Mouse (Mus musculus) hindbrain, embryonic 11.5 days (tissue): ENCODE measurements around the gene Nup210. TPM values are rescaled to one million over a fixed set of nuclear protein-coding genes. Genes with fewer than 3 reads are reported as not detected.
"Not testable (repeated sequence)": the region's sequence is repeated elsewhere in the genome, so short reads cannot be mapped to it uniquely, and the experiment has no call there.

Experiments
- ATAC-seq: fragments of 200-750 bp; cut with Nextera tagmentation; 2 replicates; pipeline ENCODE4 v1.8.0; 2017; ENCODE audit warnings: mild to moderate bottlenecking, moderate TSS enrichment, moderate library complexity; ENCODE audit not compliant: low FRiP score
- DNase-seq: peaks from one replicate; pipeline ENCODE4 v3.0.0-alpha.2; 2015; ENCODE audit warnings: low spot score
- H3K27ac ChIP-seq: fragments of 300-500 bp; sonication (generic); 2 replicates; pipeline ENCODE4 v1.5.1; 2014; ENCODE audit warnings: mild to moderate bottlenecking, low read depth, low read length
- H3K27me3 ChIP-seq: fragments of 300-500 bp; sonication (generic); 2 replicates; pipeline ENCODE4 v1.6.1; 2014; ENCODE audit warnings: mild to moderate bottlenecking, low read length, moderate library complexity, mixed read lengths; ENCODE audit not compliant: control insufficient read depth, insufficient read depth
- H3K36me3 ChIP-seq: fragments of 300-500 bp; sonication (generic); 2 replicates; pipeline ENCODE4 v1.6.1; 2014; ENCODE audit warnings: mild to moderate bottlenecking, low read length, moderate library complexity, mixed read lengths; ENCODE audit not compliant: control insufficient read depth, insufficient read depth
- H3K4me1 ChIP-seq: fragments of 300-500 bp; sonication (generic); replicated peaks from 2 replicates; pipeline ENCODE4 v1.6.1; 2014; ENCODE audit warnings: low read length, mixed read lengths; ENCODE audit not compliant: control insufficient read depth, insufficient read depth
- H3K4me2 ChIP-seq: fragments of 300-500 bp; sonication (generic); replicated peaks from 2 replicates; pipeline ENCODE4 v1.6.1; 2014; ENCODE audit warnings: mild to moderate bottlenecking, low read depth, low read length
- H3K4me3 ChIP-seq: fragments of 300-500 bp; sonication (generic); 2 replicates; pipeline ENCODE4 v1.5.1; 2014; ENCODE audit warnings: low read depth, low read length
- H3K9ac ChIP-seq: fragments of 300-500 bp; sonication (generic); 2 replicates; pipeline ENCODE4 v1.6.1; 2014; ENCODE audit warnings: low read depth, low read length
- H3K9me3 ChIP-seq: fragments of 300-500 bp; sonication (generic); 2 replicates; pipeline ENCODE4 v1.6.1; 2016; ENCODE audit warnings: low read length; ENCODE audit not compliant: control insufficient read depth
- WGBS: fragments of 180-500 bp; shearing (Covaris S2); extraction: QIAGEN DNeasy Blood & Tissue Kit; methylation state at CpG from one replicate; pipeline ENCODE4 v1.1.7; 2014; 5-methylcytosine and 5-hydroxymethylcytosine counted together
- polyA plus RNA-seq: library from polyadenylated mRNA; unstranded; fragments of >200 nt; fragmentation: Nextera tagmentation; extraction: Ambion mirVana; gene quantifications from 2 replicates; pipeline ENCODE4 v1.2.1, GENCODE M21; 2014

Gene Nup210
- polyA plus RNA-seq, 1 experiment from 2014 or later = 11.9 TPM

DNA sequence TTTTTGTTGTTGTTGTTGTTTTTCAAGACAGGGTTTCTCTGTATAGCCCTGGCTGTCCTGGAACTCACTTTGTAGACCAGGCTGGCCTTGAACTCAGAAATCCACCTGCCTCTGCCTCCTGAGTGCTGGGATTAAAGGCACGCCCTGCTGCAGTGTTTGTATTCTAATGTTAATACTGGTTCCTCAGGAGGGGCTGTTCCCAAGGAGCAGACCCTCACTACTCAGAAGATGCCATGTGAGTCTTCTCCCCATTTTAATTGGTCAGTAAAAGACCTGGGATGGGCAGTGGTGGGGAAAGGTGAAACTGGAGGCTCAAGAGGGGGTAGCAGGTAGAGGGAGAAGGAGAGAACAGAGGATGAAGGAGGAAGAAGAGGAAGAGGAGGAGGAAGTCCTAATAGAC is 13.2 kb downstream of the Nup210 start:
- not testable (repeated sequence) for H3K4me1 ChIP-seq, H3K36me3 ChIP-seq, H3K9ac ChIP-seq, ATAC-seq, DNase-seq, H3K27me3 ChIP-seq, H3K4me3 ChIP-seq, H3K4me2 ChIP-seq, H3K9me3 ChIP-seq, H3K27ac ChIP-seq
- WGBS = 78% methylated on average over 1 of the region's 1 CpGs

DNA sequence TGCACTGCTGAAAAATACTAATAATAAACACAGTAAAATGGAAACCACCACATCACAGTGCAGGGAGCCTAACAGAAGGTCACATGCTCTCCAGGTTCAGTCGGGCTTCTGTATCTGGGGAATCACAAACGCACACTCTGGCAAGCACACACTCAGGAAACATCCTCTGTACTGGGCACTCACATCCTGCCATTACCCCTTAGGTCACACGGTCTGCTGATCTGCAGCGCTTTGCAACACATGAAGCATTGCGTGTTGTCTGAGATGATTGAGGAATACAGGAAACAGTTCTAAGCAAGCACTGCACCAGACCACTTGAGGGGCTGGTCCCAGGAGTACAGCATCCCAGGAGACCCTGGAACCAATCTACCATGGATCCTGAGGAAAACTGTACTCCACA is 16.0 kb downstream of the Nup210 start:
- DNase-seq = no peak
- no peak overlapping the region for H3K4me2 ChIP-seq
- 91% methylated on average over 5 of the region's 5 CpGs for WGBS
- H3K36me3 ChIP-seq = no peaks in the 10 kb centered on the region
- no peak for ATAC-seq
- no peak overlapping the region for H3K27ac ChIP-seq
- no peak overlapping the region for H3K4me3 ChIP-seq
- H3K27me3 ChIP-seq = no peaks in the 10 kb centered on the region
- H3K4me1 ChIP-seq = no peaks in the 10 kb centered on the region
- H3K9me3 ChIP-seq = no peaks in the 10 kb centered on the region
- H3K9ac ChIP-seq = no peak overlapping the region

DNA sequence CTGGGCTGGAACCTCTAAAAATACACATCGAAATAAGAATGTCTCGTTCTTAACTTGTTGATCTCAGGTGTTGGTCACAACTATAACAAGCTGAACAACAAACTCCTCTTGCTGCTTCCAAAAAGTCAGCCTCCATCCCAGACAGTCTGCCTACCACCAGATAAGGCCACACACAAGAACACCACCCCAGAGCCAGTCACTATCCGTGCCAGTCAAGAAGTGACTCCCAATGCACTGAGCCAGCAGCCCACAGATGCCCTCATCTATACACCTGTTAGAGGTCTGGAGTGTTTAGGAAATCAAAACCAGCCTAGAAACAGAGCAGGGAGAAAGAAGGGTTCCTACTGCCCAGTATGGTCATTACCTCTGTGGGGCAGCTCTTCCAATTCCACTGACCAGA is 18.8 kb downstream of the Nup210 start:
- no peaks in the 10 kb centered on the region for H3K27me3 ChIP-seq
- H3K4me1 ChIP-seq = no peaks in the 10 kb centered on the region
- 94% methylated on average over 3 of the region's 3 CpGs for WGBS
- H3K9me3 ChIP-seq = no peaks in the 10 kb centered on the region
- ATAC-seq = no peak
- no peak for DNase-seq
- H3K4me3 ChIP-seq = no peak overlapping the region
- no peak overlapping the region for H3K4me2 ChIP-seq
- H3K36me3 ChIP-seq = no peaks in the 10 kb centered on the region
- H3K27ac ChIP-seq = no peak overlapping the region
- H3K9ac ChIP-seq = no peak overlapping the region

DNA sequence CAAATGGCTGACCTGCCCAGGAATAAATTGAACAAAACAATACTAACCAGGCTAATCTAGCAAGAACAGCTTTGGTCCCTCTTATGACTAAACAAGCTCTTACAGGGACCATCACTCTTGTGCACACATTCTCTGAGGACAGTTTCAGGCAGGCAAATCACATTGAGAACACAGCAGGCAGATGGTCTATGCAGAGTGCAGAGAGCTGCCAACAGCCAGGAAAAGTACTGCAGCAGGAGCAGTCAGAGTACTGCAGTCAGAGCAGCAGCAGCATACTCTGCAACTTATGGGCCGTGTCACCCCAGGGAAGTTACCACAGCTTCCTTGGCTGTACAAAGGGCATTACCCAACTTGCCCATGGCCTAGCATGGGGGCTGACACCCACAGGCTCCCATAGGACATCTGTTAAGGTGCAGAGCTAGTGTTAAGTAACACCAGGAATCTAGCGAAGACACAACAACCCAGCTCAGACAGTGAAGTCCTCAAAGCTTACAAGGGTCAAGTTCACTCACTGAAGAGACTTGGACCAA is 21.5 kb downstream of the Nup210 start:
- Histone ChIP-seq H3K27me3 (no peaks in the 10 kb centered on the region), H3K4me3 (no peak overlapping the region), H3K27ac (no peak overlapping the region), H3K36me3 (no peaks in the 10 kb centered on the region), H3K4me2 (no peak overlapping the region), H3K9me3 (no peaks in the 10 kb centered on the region), H3K9ac (no peak overlapping the region), H3K4me1 (no peaks in the 10 kb centered on the region)
- 89% methylated on average over 2 of the region's 2 CpGs for WGBS
- no peak for ATAC-seq
- DNase-seq = no peak

DNA sequence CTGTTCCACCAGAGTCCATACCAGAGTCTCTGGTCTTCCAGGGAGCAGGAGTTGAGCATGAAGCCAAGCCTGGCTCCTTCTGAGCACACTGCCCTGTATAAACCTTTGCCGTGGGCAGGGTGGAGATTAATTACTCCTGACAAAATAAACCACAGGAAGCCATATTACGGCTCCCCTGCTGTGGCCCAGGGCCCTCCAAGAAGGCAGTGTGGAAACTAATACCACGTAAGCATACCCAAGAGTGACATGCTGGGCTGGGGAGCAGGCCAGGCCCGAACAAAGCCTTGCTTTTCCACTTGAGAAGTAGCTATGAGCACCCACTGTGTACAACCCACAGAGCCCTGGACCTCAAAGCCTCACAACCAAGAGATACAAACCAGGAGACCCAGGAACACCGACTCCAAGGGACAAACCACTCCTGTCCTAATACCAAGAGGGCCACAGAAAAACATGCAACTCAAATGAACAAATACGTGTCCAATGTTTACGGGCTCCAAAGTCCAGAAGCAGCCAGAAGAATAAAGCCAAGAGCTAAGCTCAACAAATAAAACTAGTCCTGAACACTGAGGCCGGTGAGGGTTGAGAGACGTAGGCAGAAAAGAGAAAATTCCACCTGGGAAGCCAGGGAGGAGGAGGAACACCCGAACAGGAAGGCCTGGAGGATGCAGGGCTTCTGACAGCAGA is 24.3 kb downstream of the Nup210 start:
- Histone ChIP-seq H3K9me3 (no peaks in the 10 kb centered on the region), H3K4me2 (no peak overlapping the region), H3K27ac (no peak overlapping the region), H3K4me1 (no peaks in the 10 kb centered on the region), H3K36me3 (no peaks in the 10 kb centered on the region), H3K27me3 (no peaks in the 10 kb centered on the region), H3K9ac (no peak overlapping the region), H3K4me3 (no peak overlapping the region)
- WGBS = 76% methylated on average over 10 of the region's 10 CpGs
- DNase-seq (no peak), ATAC-seq (no peak)

DNA sequence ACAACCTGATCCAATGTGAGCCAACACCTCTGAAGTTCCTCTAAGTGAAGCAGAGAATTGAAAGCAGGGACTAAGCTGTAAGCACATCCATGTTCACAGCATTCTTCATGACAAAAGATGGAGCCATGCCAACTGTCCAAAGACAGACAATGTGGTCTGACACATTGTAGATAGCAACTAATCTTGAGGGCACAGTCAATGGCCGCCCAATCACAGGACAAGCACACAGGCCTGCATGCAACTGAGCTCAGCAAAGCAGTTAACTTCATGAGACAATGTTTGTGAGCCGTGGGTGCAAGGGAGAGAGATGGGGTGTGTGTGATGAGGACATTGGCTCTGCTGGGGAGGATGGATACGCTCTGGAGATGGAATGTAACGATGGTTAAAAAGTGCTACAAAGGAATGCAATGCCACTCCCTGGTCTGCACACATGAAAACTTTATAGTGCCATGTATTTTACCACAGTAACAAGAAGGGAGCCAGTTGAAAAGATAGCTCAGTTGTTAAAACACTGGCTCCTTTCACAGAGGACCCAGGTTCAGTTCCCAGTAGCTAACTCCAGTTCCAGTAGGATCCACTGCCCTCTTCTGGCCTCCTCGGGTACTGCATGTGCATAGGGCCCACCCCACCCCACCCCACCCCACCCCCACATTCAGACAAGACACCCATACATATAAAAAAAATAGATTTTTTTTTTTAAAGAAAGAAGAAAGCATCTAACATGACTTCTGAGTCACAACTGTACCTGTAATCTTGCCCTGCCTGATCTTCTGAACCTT is 31.3 kb downstream of the Nup210 start:
- H3K27ac ChIP-seq = no peak overlapping the region
- no peaks in the 10 kb centered on the region for H3K4me1 ChIP-seq
- WGBS = 77% methylated on average over 5 of the region's 5 CpGs
- ATAC-seq (no peak), DNase-seq (no peak)
- H3K4me3 ChIP-seq = no peak overlapping the region
- no peaks in the 10 kb centered on the region for H3K36me3 ChIP-seq
- no peaks in the 10 kb centered on the region for H3K9me3 ChIP-seq
- H3K27me3 ChIP-seq = no peaks in the 10 kb centered on the region
- no peak overlapping the region for H3K9ac ChIP-seq
- H3K4me2 ChIP-seq = no peak overlapping the region

DNA sequence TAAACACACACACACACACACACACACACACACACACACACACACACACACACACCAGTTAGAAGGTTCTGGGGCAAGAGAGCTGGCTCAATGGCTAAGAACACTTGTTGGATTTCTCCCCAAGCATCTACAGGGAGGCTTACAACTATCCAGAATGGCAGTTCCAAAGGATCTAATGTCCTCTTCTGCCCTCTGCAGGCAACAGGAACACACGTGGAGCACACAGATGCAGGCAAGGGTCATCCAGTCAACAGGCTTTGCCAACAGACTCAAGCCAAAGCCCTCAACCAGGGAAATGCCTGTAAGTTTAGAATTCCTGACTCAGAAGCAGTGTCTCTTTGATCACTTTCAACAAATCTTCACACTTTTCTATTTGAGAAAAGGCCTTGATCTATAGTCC is 36.6 kb downstream of the Nup210 start:
- no peak overlapping the region for H3K4me2 ChIP-seq
- no peak overlapping the region for H3K4me3 ChIP-seq
- no peak overlapping the region for H3K9ac ChIP-seq
- H3K27me3 ChIP-seq = no peaks in the 10 kb centered on the region
- no peak for ATAC-seq
- DNase-seq = no peak
- H3K36me3 ChIP-seq = 0 out of 2 replicates have a peak, but pooled peaks cover 2% of the 10 kb centered on the region
- WGBS = 32% methylated on average over 1 of the region's 1 CpGs
- H3K4me1 ChIP-seq = no peaks in the 10 kb centered on the region
- H3K9me3 ChIP-seq = no peaks in the 10 kb centered on the region
- H3K27ac ChIP-seq = no peak overlapping the region

DNA sequence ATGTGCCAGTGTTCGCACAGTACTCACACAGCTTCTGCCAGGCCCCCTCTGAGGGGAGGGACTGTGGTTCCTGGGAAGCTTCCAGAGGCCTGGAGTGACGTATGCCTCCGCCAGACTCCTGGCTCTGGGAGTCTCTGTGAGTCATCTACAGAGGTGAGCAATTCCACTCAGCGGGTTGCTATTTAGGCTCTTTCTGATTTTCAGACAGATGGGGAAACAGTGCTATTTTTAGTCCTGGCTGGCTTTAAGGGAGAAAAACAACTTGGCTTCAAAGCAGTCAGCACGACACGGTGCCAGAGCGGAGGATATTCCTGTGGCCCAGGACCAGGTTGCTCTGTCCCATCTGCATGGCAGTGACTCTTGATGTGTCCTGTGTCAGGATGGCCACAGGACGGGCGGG is 40.4 kb downstream of the Nup210 start:
- no peak overlapping the region for H3K4me3 ChIP-seq
- 90% methylated on average over 9 of the region's 9 CpGs for WGBS
- H3K27me3 ChIP-seq = no peaks in the 10 kb centered on the region
- no peak overlapping the region for H3K4me2 ChIP-seq
- no peak overlapping the region for H3K27ac ChIP-seq
- no peaks in the 10 kb centered on the region for H3K4me1 ChIP-seq
- no peaks in the 10 kb centered on the region for H3K9me3 ChIP-seq
- ATAC-seq = no peak
- no peak overlapping the region for H3K9ac ChIP-seq
- no peak for DNase-seq
- H3K36me3 ChIP-seq = 0 out of 2 replicates have a peak, but pooled peaks cover 5% of the 10 kb centered on the region

DNA sequence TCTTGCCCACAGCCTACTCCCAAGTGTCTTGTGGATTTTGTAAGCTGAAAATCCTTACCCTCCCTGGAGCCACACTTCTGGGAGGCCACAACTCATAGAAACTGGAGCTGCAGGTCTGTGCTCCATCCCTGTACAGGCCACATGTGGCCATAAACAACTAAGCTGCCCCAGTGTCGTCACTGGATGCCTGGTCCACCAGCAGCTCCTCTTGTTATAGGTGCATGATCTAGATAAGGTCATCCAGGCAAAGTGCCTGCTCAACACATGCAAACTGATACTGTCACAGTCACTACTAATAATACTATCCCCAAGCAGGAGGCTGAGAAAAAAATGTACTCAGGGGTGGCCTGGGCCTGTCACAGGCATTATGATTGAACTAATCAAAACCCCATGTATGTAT is 48.1 kb downstream of the Nup210 start:
- ATAC-seq (no peak), DNase-seq (no peak)
- H3K27me3 ChIP-seq = no peaks in the 10 kb centered on the region
- no peak overlapping the region for H3K9ac ChIP-seq
- H3K9me3 ChIP-seq = no peaks in the 10 kb centered on the region
- H3K4me2 ChIP-seq = no peak overlapping the region
- H3K4me3 ChIP-seq = no peak overlapping the region
- H3K4me1 ChIP-seq = no peaks in the 10 kb centered on the region
- H3K27ac ChIP-seq = no peak overlapping the region
- H3K36me3 ChIP-seq = 0 out of 2 replicates have a peak, but pooled peaks cover 2% of the 10 kb centered on the region
- WGBS = 73% methylated on average over 1 of the region's 1 CpGs
